Mouse (Mus musculus) erythroblast, embryonic 14.5 days (primary cell): ENCODE data around the gene Sox12. TPM values are rescaled to one million over a fixed set of nuclear protein-coding genes. Genes with fewer than 3 reads are reported as not detected.
A peak's percentile ranks its signal among the peaks of the same experiment; 100 is the strongest.

Source experiments
- H3K27me3 ChIP-seq: 2 replicates; pipeline ENCODE4 v1.6.1; 2012; ENCODE audit warnings: inconsistent platforms; ENCODE audit not compliant: control insufficient read depth
- H3K36me3 ChIP-seq: 2 replicates; pipeline ENCODE4 v1.6.1; 2012; ENCODE audit warnings: mild to moderate bottlenecking, inconsistent platforms; ENCODE audit not compliant: control insufficient read depth
- H3K4me1 ChIP-seq: 2 replicates; pipeline ENCODE4 v1.6.1; 2012; ENCODE audit warnings: inconsistent platforms; ENCODE audit not compliant: control insufficient read depth
- H3K4me3 ChIP-seq: replicated peaks from 2 replicates; pipeline ENCODE3; 2012; ENCODE audit warnings: moderate library complexity, mild to moderate bottlenecking, inconsistent platforms
- H3K9me3 ChIP-seq: 2 replicates; pipeline ENCODE4 v1.6.1; 2012; ENCODE audit warnings: low read length, inconsistent platforms, mixed read lengths; ENCODE audit not compliant: control insufficient read depth
- GATA1 ChIP-seq: IDR thresholded peaks from 2 replicates; pipeline ENCODE4 v1.6.1; 2012; ENCODE audit warnings: low read length, inconsistent platforms, mixed read lengths
- TAL1 ChIP-seq: IDR thresholded peaks from 3 replicates; pipeline ENCODE4 v1.6.1; 2012; ENCODE audit warnings: low read length, inconsistent platforms, mixed read lengths
- polyA plus RNA-seq: library from polyadenylated mRNA; stranded (reverse); fragments of >175 nt; gene quantifications from 2 replicates; pipeline ENCODE4 v1.2.3, GENCODE M21; 2012

Gene Sox12
- polyA plus RNA-seq, 1 experiment, result 1.4 TPM

- Histone ChIP-seq H3K4me3 (no peak overlapping the region), H3K9me3 (no peaks in the 10 kb centered on the region), H3K4me1 (peaks cover 73% of the 10 kb centered on the region), H3K36me3 (no peaks in the 10 kb centered on the region), H3K27me3 (peaks cover 11% of the 10 kb centered on the region)
- TF ChIP-seq GATA1 (no peak), TAL1 (no peak)
Measured at GRCm38 (mm10) chr2:152347722-152348121, 50.1 kb downstream of the Sox12 start.

- peak overlapping the region; percentile 44 for H3K4me3 ChIP-seq
- peak; percentile 62 for TF ChIP-seq GATA1
- peak; percentile 31; the same call in 1 of the 3 replicates for TF ChIP-seq TAL1
- peaks cover 77% of the 10 kb centered on the region for H3K4me1 ChIP-seq
- no peaks in the 10 kb centered on the region for H3K9me3 ChIP-seq
- H3K27me3 ChIP-seq, result peaks cover 17% of the 10 kb centered on the region
- no peaks in the 10 kb centered on the region for H3K36me3 ChIP-seq
Measured at GRCm38 (mm10) chr2:152346776-152347465, 50.9 kb downstream of the Sox12 start.

GRCm38 (mm10) chr2:152345393-152345792, 52.5 kb downstream of the Sox12 start:
- no peaks in the 10 kb centered on the region for H3K9me3 ChIP-seq
- H3K36me3 ChIP-seq, result no peaks in the 10 kb centered on the region
- H3K4me1 ChIP-seq, result peaks cover 73% of the 10 kb centered on the region
- no peak overlapping the region for H3K4me3 ChIP-seq
- H3K27me3 ChIP-seq, result peaks cover 19% of the 10 kb centered on the region
- TF ChIP-seq TAL1 (no peak), GATA1 (no peak)

- Histone ChIP-seq H3K4me3 (no peak overlapping the region), H3K27me3 (peaks cover 19% of the 10 kb centered on the region), H3K36me3 (no peaks in the 10 kb centered on the region), H3K4me1 (peaks cover 71% of the 10 kb centered on the region), H3K9me3 (no peaks in the 10 kb centered on the region)
- TF ChIP-seq TAL1 (no peak), GATA1 (no peak)
Measured at GRCm38 (mm10) chr2:152344909-152345308, 53.0 kb downstream of the Sox12 start.

- TF ChIP-seq GATA1, result no peak
- no peak for TF ChIP-seq TAL1
- H3K4me1 ChIP-seq, result peaks cover 65% of the 10 kb centered on the region
- no peaks in the 10 kb centered on the region for H3K9me3 ChIP-seq
- H3K27me3 ChIP-seq, result peaks cover 19% of the 10 kb centered on the region
- peak overlapping the region; percentile 71 for H3K4me3 ChIP-seq
- no peaks in the 10 kb centered on the region for H3K36me3 ChIP-seq
Measured at GRCm38 (mm10) chr2:152344361-152344760, 53.5 kb downstream of the Sox12 start.

Other genes starting within 250 kb of the Sox12 start
- gene Csnk2a1, start 171.2 kb downstream of the Sox12 start, polyA plus RNA-seq, result 0.94 and 1.0 TPM in 2 replicates
- 0.32 and 0.90 TPM in 2 replicates for gene Tbc1d20, start 104.2 kb downstream of the Sox12 start, polyA plus RNA-seq
- 16.2 and 20.4 TPM in 2 replicates for gene Rbck1, start 65.4 kb downstream of the Sox12 start, polyA plus RNA-seq
- gene Trib3, start 54.0 kb downstream of the Sox12 start, polyA plus RNA-seq, result 1.3 TPM in 2 replicates
- gene Nrsn2, start 21.4 kb downstream of the Sox12 start, polyA plus RNA-seq, result not detected in 2 replicates
- 0.90 and 1.0 TPM in 2 replicates for gene Zcchc3, start 17.0 kb upstream of the Sox12 start, polyA plus RNA-seq
- gene 6820408C15Rik, start 17.5 kb upstream of the Sox12 start, polyA plus RNA-seq, result not detected in 2 replicates
- gene Defb23, start 66.6 kb upstream of the Sox12 start, polyA plus RNA-seq, result not detected in 2 replicates
- gene Defb20, start 79.0 kb upstream of the Sox12 start, polyA plus RNA-seq, result not detected in 2 replicates
- gene Defb22, start 92.1 kb upstream of the Sox12 start, polyA plus RNA-seq, result not detected in 2 replicates
- 0.21 TPM in 1 of 2 replicates, not detected in the other for gene Defb26, start 113.6 kb upstream of the Sox12 start, polyA plus RNA-seq
- not detected in 2 replicates for gene Defb28, start 120.2 kb upstream of the Sox12 start, polyA plus RNA-seq
- not detected in 2 replicates for gene Defb29, start 142.0 kb upstream of the Sox12 start, polyA plus RNA-seq
- gene Gm17416, start 171.3 kb upstream of the Sox12 start, polyA plus RNA-seq, result not detected in 2 replicates
- not detected in 2 replicates for gene Defb21, start 174.7 kb upstream of the Sox12 start, polyA plus RNA-seq
- gene Defb19, start 182.2 kb upstream of the Sox12 start, polyA plus RNA-seq, result not detected in 2 replicates
- gene Defb45, start 201.3 kb upstream of the Sox12 start, polyA plus RNA-seq, result not detected in 2 replicates
- not detected in 2 replicates for gene Defb36, start 206.3 kb upstream of the Sox12 start, polyA plus RNA-seq
- not detected in 2 replicates for gene Defb25, start 225.0 kb upstream of the Sox12 start, polyA plus RNA-seq
- gene Rem1, start 228.9 kb upstream of the Sox12 start, polyA plus RNA-seq, result not detected in 2 replicates